Mouse (Mus musculus) adrenal gland, adult 2 months (tissue): ENCODE data around the gene Tex36. TPM values are rescaled to one million over a fixed set of nuclear protein-coding genes. Genes with fewer than 3 reads are reported as not detected.
A peak's percentile ranks its signal among the peaks of the same experiment; 100 is the strongest.

Experiments
- DNase-seq: peaks from one replicate; pipeline ENCODE4 v3.0.0; 2021
- long read RNA-seq: library from polyadenylated mRNA; stranded (forward); transcript quantifications from one replicate; pipeline ENCODE4 v2.0.0, GENCODE M21; 2021
- polyA plus RNA-seq: library from polyadenylated mRNA; depleted of rRNA; stranded (reverse); fragments of >200 nt; gene quantifications from 2 replicates; pipeline ENCODE4 v1.2.3, GENCODE M21; 2012; rRNA removed
- total RNA-seq, 2 experiments: library from RNA; stranded (reverse); gene quantifications; 2 replicates each; pipeline ENCODE4 v1.2.3; 2021

Tex36 gene
- total RNA-seq, result not detected
- not detected in 2 replicates for polyA plus RNA-seq
- long read RNA-seq, result 0 reads

DNA sequence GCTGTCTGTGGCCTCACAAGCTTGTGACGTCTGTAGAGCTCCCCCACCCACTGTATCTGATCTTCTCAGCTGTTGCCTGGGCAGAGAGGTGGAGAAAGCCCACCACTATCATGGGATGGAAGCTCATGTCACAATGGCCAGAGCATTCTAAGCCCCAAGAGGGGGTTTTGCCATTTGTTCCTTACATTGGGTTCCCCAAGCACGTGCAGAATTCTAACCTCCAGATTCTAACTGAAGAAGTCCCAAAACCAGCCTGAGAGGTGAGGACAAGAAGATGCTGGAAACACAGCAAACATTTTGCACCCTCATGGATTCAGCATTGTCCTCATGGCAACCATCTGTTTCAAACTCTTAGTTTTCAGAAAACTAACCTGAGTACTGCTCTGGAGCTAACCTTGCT is at the start of gene Tex36:
Tex36 (minus strand) TSS at position 101 of the 400 bp plus-strand sequence.
- DNase-seq, result no peak

GRCm38 (mm10) chr7:133645716-133646115 is 43.8 kb upstream of the Tex36 start:
- no peak for DNase-seq

- DNase-seq, result no peak
Measured at GRCm38 (mm10) chr7:133638821-133639220, 36.9 kb upstream of the Tex36 start.

- peak; percentile 56 for DNase-seq
Measured at GRCm38 (mm10) chr7:133638306-133638705, 36.3 kb upstream of the Tex36 start.

- peak; percentile 99 for DNase-seq
Measured at GRCm38 (mm10) chr7:133637361-133638305, 35.7 kb upstream of the Tex36 start, which contains the start of gene Edrf1. Gene Edrf1, plus strand, starts transcription at chr7:133637543.

- DNase-seq, result peak; percentile 87
Measured at GRCm38 (mm10) chr7:133636738-133637352, 34.9 kb upstream of the Tex36 start.

DNA sequence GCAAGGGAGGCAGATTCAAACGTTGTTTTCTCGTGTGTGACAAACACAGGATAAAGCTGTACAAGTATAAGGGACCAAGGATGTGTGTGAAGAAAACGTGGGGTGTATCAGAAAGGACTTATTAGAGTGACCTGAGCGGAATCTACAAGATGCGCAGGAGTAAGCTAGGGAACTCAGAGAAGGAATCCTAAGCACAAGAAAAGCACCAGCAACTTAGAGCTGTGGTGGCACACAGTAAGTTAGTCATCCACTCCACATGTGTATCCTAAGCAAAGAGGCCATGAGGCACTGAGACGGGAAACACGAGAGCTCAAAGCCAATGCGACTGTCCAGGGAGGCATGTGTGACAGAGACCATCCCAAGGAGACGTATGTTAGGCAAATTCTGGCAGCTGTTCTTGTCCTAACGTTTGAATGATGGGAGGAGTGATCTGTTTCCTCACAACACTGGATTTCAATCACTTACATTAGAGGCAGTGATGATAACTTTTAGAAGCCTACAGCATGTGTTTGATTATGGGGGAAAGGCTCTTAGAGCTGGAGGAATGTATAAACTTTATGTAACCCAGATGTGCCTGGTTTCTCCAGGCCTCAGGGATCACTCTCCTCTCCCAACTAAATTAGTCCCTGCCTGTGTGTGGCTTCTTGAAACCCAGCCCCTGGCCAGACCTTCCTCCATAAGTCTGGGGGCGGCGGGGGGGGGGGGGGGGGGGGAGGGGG is 33.1 kb upstream of the Tex36 start:
- no peak for DNase-seq

- DNase-seq, result peak; percentile 48
Measured at GRCm38 (mm10) chr7:133632476-133632875, 30.5 kb upstream of the Tex36 start.

DNA sequence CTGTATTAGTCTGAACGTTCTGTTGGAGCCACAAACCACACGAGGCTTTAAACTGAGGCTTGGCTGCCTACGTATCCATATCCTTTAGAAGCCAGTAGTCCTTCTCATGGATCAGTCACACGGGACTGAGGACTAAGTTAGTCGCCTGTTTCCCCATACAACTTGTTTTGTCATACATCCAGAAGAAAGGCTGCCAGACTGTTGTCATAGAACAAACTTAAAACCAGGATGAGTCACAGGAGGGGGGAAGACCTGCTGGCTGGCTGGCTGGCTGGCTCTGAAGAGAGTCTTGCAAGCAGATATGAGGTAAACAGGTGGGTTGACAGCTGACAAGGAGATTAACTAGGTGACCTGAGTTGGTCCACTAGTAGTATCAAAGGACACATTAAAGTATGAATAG is 28.9 kb upstream of the Tex36 start:
- peak; percentile 63 for DNase-seq

DNA sequence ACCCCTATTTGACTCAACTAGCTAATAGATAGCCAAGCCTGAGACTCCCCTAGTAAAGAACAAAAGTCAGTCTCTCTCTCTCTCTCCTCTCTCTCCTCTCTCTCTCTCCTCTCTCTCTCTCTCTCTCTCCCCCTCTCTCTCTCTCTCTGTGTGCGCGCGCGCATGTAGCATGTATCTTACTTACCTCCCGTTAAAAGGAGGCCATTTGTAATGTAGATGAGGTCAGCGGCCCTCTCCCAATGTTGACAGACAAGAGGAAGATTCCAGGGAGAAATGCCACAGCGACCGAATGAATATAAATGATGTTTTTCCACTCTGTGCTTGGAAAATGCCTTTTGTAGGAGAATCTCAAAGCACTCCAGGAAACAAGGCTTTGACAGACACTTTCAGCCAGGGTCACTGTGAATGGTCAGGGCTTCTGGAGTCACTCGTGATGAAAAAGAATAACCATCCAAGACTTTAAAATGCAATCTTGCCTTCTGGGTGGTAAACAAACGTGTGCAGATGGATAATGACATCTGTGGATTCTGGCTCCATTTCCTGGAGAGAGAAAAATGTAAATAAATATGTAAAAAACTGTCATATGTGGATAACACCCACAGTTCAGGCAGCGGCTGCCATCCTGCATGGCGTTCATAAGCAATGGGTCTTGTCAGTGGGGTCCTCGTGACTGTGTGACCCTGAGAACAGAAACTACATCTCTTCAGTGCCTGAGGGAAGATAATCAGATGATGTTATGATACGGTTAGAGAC is 25.4 kb upstream of the Tex36 start:
- no peak for DNase-seq

GRCm38 (mm10) chr7:133623226-133623625 is 21.3 kb upstream of the Tex36 start:
- peak; percentile 58 for DNase-seq

DNA sequence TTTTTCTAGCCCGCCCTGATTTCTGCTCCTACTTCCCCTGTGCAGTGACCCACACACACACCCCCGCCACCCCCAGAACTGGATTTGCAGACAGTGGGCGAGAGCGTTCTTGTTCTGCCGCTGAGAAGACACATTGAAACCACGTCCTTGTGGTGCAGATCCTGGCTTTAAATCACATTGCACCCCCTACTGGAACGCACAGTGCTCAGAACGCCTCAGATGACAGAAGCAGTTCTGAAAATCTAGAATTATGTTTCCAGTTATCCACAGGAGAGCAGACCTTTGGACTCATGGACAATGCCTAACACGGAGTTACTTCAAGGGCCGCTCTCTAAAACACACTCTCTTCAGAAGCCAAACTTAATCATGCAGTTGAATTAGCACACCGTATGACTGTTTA is 18.8 kb upstream of the Tex36 start:
- peak; percentile 22 for DNase-seq

DNA sequence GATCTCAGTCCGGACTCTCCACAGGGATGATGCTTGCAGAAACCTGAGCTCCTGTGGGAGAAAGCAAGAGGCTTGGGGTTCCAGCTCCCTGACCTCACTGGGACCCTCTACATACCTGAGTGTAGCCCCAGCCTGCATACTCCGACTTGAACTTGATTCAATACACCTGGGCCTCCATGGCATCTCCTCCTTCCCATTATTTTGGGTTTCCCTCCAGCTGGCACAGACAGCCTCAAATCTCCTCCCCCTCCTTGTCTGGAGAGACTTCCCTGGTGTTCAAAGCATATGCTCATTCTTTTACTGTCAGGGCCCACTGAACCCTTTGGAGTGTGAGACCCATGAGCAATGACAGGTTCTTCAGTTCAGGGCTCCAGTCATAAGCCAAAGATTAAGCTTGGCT is 11.0 kb upstream of the Tex36 start:
- DNase-seq, result no peak

GRCm38 (mm10) chr7:133609585-133609984 is 7.6 kb upstream of the Tex36 start:
- DNase-seq, result no peak

DNA sequence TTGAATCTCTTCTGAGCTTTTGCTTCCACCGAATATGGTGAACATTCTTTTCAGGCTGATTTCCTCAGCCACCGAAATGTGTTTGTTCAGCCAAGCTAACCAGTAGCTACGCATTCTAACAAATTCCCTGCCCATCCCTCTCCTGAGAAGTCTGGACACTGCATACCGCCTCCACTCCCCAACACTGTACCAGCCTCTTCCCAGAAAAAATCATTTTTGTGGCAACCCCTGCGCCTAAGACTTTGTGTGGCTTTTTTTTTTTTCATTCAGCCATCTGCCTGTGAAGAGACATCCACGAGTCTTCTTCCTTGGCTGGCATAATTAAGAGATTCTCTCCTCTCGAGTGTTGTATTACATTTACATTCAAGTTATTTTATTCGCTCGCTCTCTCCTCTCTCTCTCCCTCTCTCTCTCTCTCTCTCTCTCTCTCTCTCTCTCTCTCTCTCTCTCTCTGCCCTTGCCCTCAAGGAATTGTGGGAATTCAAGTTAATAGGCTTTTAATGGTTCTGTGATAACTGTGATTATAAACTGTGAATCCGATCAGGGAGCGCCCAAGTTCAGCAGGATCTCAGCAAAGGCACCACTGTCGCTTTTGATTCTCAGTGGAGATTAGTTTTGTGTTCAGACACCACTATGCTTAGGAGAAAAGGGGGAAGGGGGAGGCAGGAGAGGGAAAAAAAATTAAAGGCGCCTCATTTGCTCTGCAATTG is 6.8 kb upstream of the Tex36 start:
- no peak for DNase-seq

GRCm38 (mm10) chr7:133607883-133608575 is 6.1 kb upstream of the Tex36 start:
- no peak for DNase-seq

- no peak for DNase-seq
Measured at GRCm38 (mm10) chr7:133607331-133607730, 5.4 kb upstream of the Tex36 start.

DNA sequence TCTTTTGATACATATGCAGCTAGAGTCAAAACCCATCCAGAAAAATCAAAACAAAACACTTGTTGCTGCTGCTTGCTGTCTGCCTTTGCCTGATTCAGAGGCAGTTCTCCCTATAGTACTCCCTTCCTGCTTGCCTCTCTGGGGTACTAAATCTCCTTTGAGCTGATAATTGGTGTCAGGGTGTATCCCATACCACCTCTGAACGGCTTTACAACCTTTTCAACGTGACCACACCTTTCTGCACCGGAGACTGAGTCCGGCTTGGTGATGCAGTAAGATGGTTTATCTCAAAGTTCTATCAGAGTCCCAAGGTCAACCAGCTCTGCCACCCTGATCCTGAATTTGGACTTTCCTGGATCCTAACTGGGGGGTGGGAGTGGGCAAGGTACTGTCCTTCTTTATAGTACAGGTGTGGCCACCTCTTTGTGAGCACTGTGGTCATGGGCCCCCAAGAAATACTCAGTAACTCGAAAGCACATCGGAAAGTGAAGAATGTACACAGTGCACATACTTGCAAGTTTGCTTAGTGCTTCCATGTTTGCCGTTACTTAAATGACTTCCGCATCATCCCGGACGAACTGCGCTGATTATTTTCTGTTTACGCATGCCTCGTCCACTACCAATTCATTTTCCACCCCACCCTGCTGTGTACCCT is 2.6 kb upstream of the Tex36 start:
- DNase-seq, result no peak

DNA sequence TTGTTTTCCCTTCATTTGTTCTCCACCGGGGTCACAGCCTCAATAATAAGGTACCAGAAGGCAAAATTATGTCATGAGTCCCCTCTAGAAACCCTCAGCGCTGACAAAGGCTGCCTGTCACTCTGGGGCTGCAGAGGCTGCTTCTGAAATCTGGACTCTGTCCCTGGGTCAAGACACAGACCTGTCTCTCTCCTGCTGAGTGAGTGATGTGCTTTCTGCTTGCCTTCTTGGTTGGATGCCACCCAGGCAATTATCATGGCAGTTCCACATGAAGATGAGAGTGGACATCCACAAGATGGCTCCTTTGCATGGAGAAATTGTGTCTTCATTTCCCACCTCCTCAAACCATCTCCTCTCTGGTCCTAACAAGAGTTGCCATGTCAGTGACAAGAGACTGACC is 1.2 kb upstream of the Tex36 start:
- no peak for DNase-seq

DNA sequence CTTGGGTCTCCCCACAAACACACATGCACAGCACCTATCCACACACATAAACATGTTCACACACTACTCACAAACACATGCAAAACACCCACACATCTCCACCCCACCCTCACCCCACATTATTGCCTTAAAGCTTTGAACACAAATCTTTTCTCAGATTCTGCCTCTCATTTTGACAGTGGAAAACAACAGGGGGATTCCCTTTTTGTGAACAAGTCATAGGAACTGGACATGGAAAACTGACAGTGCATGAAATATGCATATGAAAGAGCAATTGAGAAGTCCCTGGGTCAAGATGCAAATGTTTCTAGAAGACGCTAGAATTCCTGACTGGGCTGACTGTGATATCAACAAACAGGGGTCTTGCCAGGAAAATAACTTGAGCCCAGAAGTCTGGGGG is 1.4 kb downstream of the Tex36 start:
- DNase-seq, result no peak
